ENCODE assay signal across 23 mouse cellular contexts in genomic region chr11:55878631-55879030, GRCm38 (mm10).
"Had no signal": no experiment of that assay in that cellular context is flagged by ENCODE, and none has a peak within 500 bp of the region (broad histone marks: within the 10 kb centered on the region; RNA-seq: fewer than 3 reads in every experiment).

No protein-coding gene starts in this region.

- H3K27ac ChIP-seq: gastrocnemius, adult 2 months; heart, adult 2 months; hindbrain, embryonic 10.5 days; hindbrain, embryonic 12.5 days; hindbrain, embryonic 14.5 days; intestine, embryonic 15.5 days; layer of hippocampus, adult 2 months; limb, embryonic 10.5 days; limb, embryonic 12.5 days had no signal

- H3K9me3 ChIP-seq: heart, embryonic 12.5 days; hindbrain, embryonic 10.5 days; hindbrain, embryonic 12.5 days; intestine, embryonic 15.5 days; limb, embryonic 10.5 days; limb, embryonic 12.5 days had no signal

- H3K27me3 ChIP-seq: heart, embryonic 12.5 days; hindbrain, embryonic 12.5 days; intestine, embryonic 15.5 days; limb, embryonic 12.5 days had no signal

- H3K4me3 ChIP-seq: gastrocnemius, adult 2 months; heart, adult 2 months; heart, embryonic 12.5 days; hindbrain, embryonic 10.5 days; hindbrain, embryonic 12.5 days; intestine, embryonic 15.5 days; layer of hippocampus, adult 2 months; limb, embryonic 10.5 days; limb, embryonic 12.5 days had no signal

- H3K9ac ChIP-seq: heart, embryonic 12.5 days; hindbrain, embryonic 12.5 days; hindbrain, embryonic 14.5 days; intestine, embryonic 15.5 days; limb, embryonic 12.5 days had no signal

- H3K4me2 ChIP-seq: heart, embryonic 12.5 days; hindbrain, embryonic 12.5 days; hindbrain, embryonic 14.5 days; intestine, embryonic 15.5 days; limb, embryonic 12.5 days had no signal

- ATAC-seq: forebrain, embryonic 16.5 days; hindbrain, embryonic 16.5 days; inflammation-experienced regulatory T-cells, adult 6 months; intestine, embryonic 15.5 days; intestine, postnatal 0 days had no signal

- H3K36me3 ChIP-seq: heart, embryonic 12.5 days; hindbrain, embryonic 10.5 days; hindbrain, embryonic 12.5 days; intestine, embryonic 15.5 days; limb, embryonic 10.5 days; limb, embryonic 12.5 days had no signal

- DNase-seq: gastrocnemius, adult 2 months; gastrocnemius, postnatal 10 days; gastrocnemius, postnatal 25 days; heart, adult 2 months; heart, postnatal 10 days; heart, postnatal 4 days; kidney, adult 18-20 months; kidney, adult 8-10 months; kidney, postnatal 10 days; kidney, postnatal 25 days; kidney, postnatal 4 days had no signal

- H3K4me1 ChIP-seq: heart, embryonic 12.5 days; hindbrain, embryonic 10.5 days; hindbrain, embryonic 12.5 days; intestine, embryonic 15.5 days; limb, embryonic 10.5 days; limb, embryonic 12.5 days had no signal
